Mouse (Mus musculus): ENCODE measurements at regions not wholly inside any gene's neighbourhood (a gene's known extent, or its start where the extent isn't known, plus 50 kb on each side); places are given as distances from the start of the nearest gene placed in this dataset.

DNA sequence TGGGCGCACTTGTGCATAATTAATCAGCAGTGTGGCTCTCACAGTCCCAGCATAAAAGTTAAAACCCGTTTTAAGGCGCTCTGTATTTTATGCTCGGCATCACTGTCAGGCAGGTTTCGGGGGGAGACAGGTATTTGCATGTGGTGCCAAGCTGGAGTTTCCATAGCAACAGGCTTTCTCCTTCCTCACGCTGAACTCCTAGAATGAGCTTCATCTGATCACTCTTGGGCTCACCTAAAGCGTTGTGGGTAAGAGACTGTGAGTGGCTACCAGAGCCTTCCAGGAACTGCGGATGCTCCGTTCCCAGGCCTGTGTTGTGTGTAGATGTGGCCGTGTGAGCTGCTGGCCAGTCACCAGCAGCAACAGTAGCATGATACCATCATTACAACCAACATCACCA lies 161.5 kb downstream of the Ajap1 start:
- Histone ChIP-seq H3ac (ENCODE audit: control insufficient read depth, insufficient read length) (no peak overlapping the region), H3K36me3 (ENCODE audit: control insufficient read depth, insufficient read depth) (no peaks in the 10 kb centered on the region), H3K79me2 (ENCODE audit: control insufficient read depth, insufficient read depth) (no peaks in the 10 kb centered on the region), H3K4me2 (ENCODE audit: low read depth) (no peak overlapping the region), H3K27me3 (ENCODE audit: control insufficient read depth, insufficient read depth, insufficient read length) (no peaks in the 10 kb centered on the region), H3K4me3 (no peak overlapping the region)
- TF ChIP-seq TCF3 (IDR thresholded peaks at IDR 0.05; ENCODE audit: insufficient read length, low read depth) (no peak), POLR2A (IDR thresholded peaks at IDR 0.05; ENCODE audit: insufficient read length, low read depth) (no peak), REST (IDR thresholded peaks at IDR 0.05; ENCODE audit: insufficient read depth, insufficient read length) (no peak), TCF12 (IDR thresholded peaks at IDR 0.05; ENCODE audit: insufficient read depth, poor library complexity, severe bottlenecking) (no peak), MYOG (IDR thresholded peaks at IDR 0.05; ENCODE audit: control insufficient read depth in 1 of 3, insufficient read depth in 1 of 3, insufficient read length in 2 of 3, low read depth in 2 of 3) (no peak), CEBPB (IDR thresholded peaks at IDR 0.05; ENCODE audit: insufficient read depth, poor library complexity, severe bottlenecking) (no peak)

DNA sequence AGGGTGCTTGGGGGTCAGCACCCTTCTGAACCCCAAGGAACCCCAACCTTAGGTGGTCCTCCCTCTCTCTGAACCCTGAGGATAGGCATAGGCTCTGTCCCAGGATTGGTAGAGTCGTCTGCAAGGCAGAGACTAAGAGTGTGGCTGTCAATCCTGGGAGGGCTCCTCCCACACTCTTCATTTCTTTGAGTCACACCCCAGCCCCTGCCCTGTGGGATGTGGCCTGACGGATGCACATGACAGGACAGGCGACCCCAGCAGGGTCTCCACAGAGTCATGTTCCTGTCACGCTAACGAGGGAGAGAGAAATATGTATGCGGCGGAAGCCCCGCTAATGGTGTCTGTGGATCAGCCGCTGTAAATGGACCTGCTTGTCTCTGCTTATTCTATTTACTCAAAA lies 162.0 kb downstream of the Ajap1 start:
- Histone ChIP-seq H3K4me2 (ENCODE audit: low read depth) (no peak overlapping the region), H3K79me2 (ENCODE audit: control insufficient read depth, insufficient read depth) (no peaks in the 10 kb centered on the region), H3K27me3 (ENCODE audit: control insufficient read depth, insufficient read depth, insufficient read length) (no peaks in the 10 kb centered on the region), H3K36me3 (ENCODE audit: control insufficient read depth, insufficient read depth) (no peaks in the 10 kb centered on the region), H3ac (ENCODE audit: control insufficient read depth, insufficient read length) (no peak overlapping the region), H3K4me3 (no peak overlapping the region)
- TF ChIP-seq MYOG (IDR thresholded peaks at IDR 0.05; ENCODE audit: control insufficient read depth in 1 of 3, insufficient read depth in 1 of 3, insufficient read length in 2 of 3, low read depth in 2 of 3) = no peak
- no peak for TF ChIP-seq SRF (IDR thresholded peaks at IDR 0.05; ENCODE audit: control insufficient read depth, insufficient read length, low read depth)
- TF ChIP-seq TCF12 (IDR thresholded peaks at IDR 0.05; ENCODE audit: insufficient read depth, poor library complexity, severe bottlenecking) = no peak
- no peak for TF ChIP-seq REST (IDR thresholded peaks at IDR 0.05; ENCODE audit: insufficient read depth, insufficient read length)

DNA sequence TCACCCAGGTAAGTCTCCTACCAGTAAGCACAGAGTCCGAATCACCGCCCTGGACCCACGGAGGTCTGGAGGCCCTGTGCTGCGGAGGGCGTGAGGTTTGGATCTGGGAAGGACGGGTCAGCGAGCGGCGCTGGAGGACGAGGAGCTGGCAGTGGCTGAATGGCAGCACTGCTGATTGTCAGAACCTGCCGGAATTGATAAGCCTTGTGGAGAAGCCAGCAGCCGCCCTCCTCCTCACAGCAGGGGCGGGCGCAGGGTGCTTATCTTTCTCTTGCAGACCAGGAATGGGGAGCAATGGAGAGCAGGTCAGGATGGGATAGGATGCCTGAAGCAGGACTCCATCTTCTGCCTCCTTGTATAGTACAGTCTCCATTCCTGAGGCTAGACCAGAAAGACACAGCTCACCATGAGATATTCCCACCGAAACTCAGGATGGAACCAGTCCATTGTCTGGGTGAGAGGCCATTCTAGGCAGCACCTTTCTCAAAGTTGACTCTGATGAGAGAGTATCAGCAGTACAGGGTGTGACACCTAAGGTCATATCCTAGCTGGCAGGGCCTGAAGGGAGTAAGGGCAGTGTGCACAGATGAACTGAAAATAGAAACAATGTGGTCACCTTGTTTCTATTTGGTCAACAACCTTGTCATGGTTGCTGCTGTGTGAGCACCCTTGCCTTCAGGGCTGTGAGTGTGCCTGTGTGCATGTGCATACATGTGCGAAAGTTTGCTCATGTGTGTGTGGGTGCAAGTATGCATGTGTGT lies 165.5 kb downstream of the Ajap1 start:
- Histone ChIP-seq H3K4me3 (no peak overlapping the region), H3K27me3 (ENCODE audit: control insufficient read depth, insufficient read depth, insufficient read length) (no peaks in the 10 kb centered on the region), H3K79me2 (ENCODE audit: control insufficient read depth, insufficient read depth) (no peaks in the 10 kb centered on the region), H3K36me3 (ENCODE audit: control insufficient read depth, insufficient read depth) (no peaks in the 10 kb centered on the region), H3ac (ENCODE audit: control insufficient read depth, insufficient read length) (no peak overlapping the region), H3K4me2 (ENCODE audit: low read depth) (no peak overlapping the region)
- TF ChIP-seq SRF (IDR thresholded peaks at IDR 0.05; ENCODE audit: control insufficient read depth, insufficient read length, low read depth) (no peak), MAX (IDR thresholded peaks at IDR 0.05; ENCODE audit: low read depth) (no peak), TCF3 (IDR thresholded peaks at IDR 0.05; ENCODE audit: insufficient read length, low read depth) (no peak), POLR2AphosphoS2 (IDR thresholded peaks at IDR 0.05; ENCODE audit: insufficient read length, low read depth) (no peak), MYOD1 (IDR thresholded peaks at IDR 0.05; ENCODE audit: control insufficient read depth in 1 of 3, insufficient read length in 2 of 3, low read depth in 2 of 3) (no peak), TCF12 (IDR thresholded peaks at IDR 0.05; ENCODE audit: insufficient read depth, poor library complexity, severe bottlenecking) (no peak), MYOG (IDR thresholded peaks at IDR 0.05; ENCODE audit: control insufficient read depth in 1 of 3, insufficient read depth in 1 of 3, insufficient read length in 2 of 3, low read depth in 2 of 3) (no peak), CEBPB (IDR thresholded peaks at IDR 0.05; ENCODE audit: insufficient read depth, poor library complexity, severe bottlenecking) (no peak), POLR2A (IDR thresholded peaks at IDR 0.05; ENCODE audit: insufficient read length, low read depth) (no peak), REST (IDR thresholded peaks at IDR 0.05; ENCODE audit: insufficient read depth, insufficient read length) (no peak), USF1 (IDR thresholded peaks at IDR 0.05; ENCODE audit: low read depth) (no peak), E2F4 (IDR thresholded peaks at IDR 0.05; ENCODE audit: insufficient read depth) (no peak)

DNA sequence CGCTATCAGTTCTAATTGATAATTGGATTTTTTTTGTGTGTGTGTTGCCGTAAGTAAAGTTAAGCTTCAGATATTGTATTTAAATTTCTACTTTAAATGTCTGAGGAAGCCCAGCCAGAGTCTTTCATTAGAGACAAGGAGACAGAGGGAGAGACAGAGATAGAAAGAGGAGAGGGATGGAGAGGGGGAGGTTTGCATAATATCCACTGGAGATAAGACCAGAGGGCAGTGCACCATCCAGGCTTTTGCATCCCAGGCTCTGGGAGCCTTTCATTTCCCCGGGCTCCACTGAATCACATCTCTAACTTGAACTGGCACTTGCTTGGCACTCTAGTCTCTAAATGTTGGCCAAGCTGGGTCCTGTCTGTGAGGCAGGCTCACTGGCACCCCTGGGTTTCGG lies 166.1 kb downstream of the Ajap1 start:
- Histone ChIP-seq H3K4me2 (ENCODE audit: low read depth) (no peak overlapping the region), H3K4me3 (no peak overlapping the region), H3K36me3 (ENCODE audit: control insufficient read depth, insufficient read depth) (no peaks in the 10 kb centered on the region), H3K27me3 (ENCODE audit: control insufficient read depth, insufficient read depth, insufficient read length) (no peaks in the 10 kb centered on the region), H3K79me2 (ENCODE audit: control insufficient read depth, insufficient read depth) (no peaks in the 10 kb centered on the region), H3ac (ENCODE audit: control insufficient read depth, insufficient read length) (no peak overlapping the region)
- no peak for TF ChIP-seq REST (IDR thresholded peaks at IDR 0.05; ENCODE audit: insufficient read depth, insufficient read length)
- no peak for TF ChIP-seq SRF (IDR thresholded peaks at IDR 0.05; ENCODE audit: control insufficient read depth, insufficient read length, low read depth)
- TF ChIP-seq MAX (IDR thresholded peaks at IDR 0.05; ENCODE audit: low read depth) = no peak
- TF ChIP-seq TCF3 (IDR thresholded peaks at IDR 0.05; ENCODE audit: insufficient read length, low read depth) = no peak
- no peak for TF ChIP-seq POLR2AphosphoS2 (IDR thresholded peaks at IDR 0.05; ENCODE audit: insufficient read length, low read depth)
- TF ChIP-seq MYOD1 (IDR thresholded peaks at IDR 0.05; ENCODE audit: control insufficient read depth in 1 of 3, insufficient read length in 2 of 3, low read depth in 2 of 3) = no peak
- no peak for TF ChIP-seq USF1 (IDR thresholded peaks at IDR 0.05; ENCODE audit: low read depth)
- no peak for TF ChIP-seq TCF12 (IDR thresholded peaks at IDR 0.05; ENCODE audit: insufficient read depth, poor library complexity, severe bottlenecking)
- TF ChIP-seq E2F4 (IDR thresholded peaks at IDR 0.05; ENCODE audit: insufficient read depth) = no peak
- no peak for TF ChIP-seq POLR2A (IDR thresholded peaks at IDR 0.05; ENCODE audit: insufficient read length, low read depth)
- TF ChIP-seq CEBPB (IDR thresholded peaks at IDR 0.05; ENCODE audit: insufficient read depth, poor library complexity, severe bottlenecking) = no peak
- TF ChIP-seq MYOG (IDR thresholded peaks at IDR 0.05; ENCODE audit: control insufficient read depth in 1 of 3, insufficient read depth in 1 of 3, insufficient read length in 2 of 3, low read depth in 2 of 3) = no peak

DNA sequence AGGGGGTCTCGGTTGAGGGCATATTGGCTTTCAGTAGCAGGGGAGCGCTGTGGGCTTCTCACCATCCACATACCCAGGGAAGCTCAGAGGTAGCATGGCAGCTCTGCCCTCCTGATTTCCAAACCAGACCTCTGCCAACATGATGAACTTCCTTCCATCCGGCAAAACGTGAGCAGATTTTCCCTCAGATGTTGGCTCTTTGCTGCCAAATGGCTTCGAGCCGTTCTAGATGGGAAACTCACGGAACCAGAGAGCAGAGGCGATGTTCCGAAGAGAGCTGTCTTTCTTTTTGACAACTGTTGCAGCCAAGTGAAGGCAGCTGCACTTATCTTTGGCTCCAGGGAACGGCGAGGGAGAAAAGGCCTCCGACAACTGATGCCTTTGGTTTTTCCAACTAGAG lies 168.7 kb downstream of the Ajap1 start:
- H3K27me3 ChIP-seq (ENCODE audit: control insufficient read depth, insufficient read depth, insufficient read length) = no peaks in the 10 kb centered on the region
- H3K36me3 ChIP-seq (ENCODE audit: control insufficient read depth, insufficient read depth) = no peaks in the 10 kb centered on the region
- TF ChIP-seq MYOG (IDR thresholded peaks at IDR 0.05; ENCODE audit: control insufficient read depth in 1 of 3, insufficient read depth in 1 of 3, insufficient read length in 2 of 3, low read depth in 2 of 3) (no peak), USF1 (IDR thresholded peaks at IDR 0.05; ENCODE audit: low read depth) (no peak), TCF12 (IDR thresholded peaks at IDR 0.05; ENCODE audit: insufficient read depth, poor library complexity, severe bottlenecking) (no peak), E2F4 (IDR thresholded peaks at IDR 0.05; ENCODE audit: insufficient read depth) (no peak), SRF (IDR thresholded peaks at IDR 0.05; ENCODE audit: control insufficient read depth, insufficient read length, low read depth) (no peak), POLR2A (IDR thresholded peaks at IDR 0.05; ENCODE audit: insufficient read length, low read depth) (no peak), MYOD1 (IDR thresholded peaks at IDR 0.05; ENCODE audit: control insufficient read depth in 1 of 3, insufficient read length in 2 of 3, low read depth in 2 of 3) (no peak), POLR2AphosphoS2 (IDR thresholded peaks at IDR 0.05; ENCODE audit: insufficient read length, low read depth) (no peak)
- H3K4me2 ChIP-seq (ENCODE audit: low read depth) = no peak overlapping the region
- H3ac ChIP-seq (ENCODE audit: control insufficient read depth, insufficient read length) = no peak overlapping the region
- no peaks in the 10 kb centered on the region for H3K79me2 ChIP-seq (ENCODE audit: control insufficient read depth, insufficient read depth)
- H3K4me3 ChIP-seq = no peak overlapping the region

Data from myocyte (in vitro differentiated cells).